Mouse (Mus musculus): ENCODE measurements around the gene Calm1. TPM values are rescaled to one million over a fixed set of nuclear protein-coding genes. Genes with fewer than 3 reads are reported as not detected.
A peak's percentile ranks its signal among the peaks of the same experiment; 100 is the strongest.

Calm1 gene
- 2,576 and 2,612 TPM in 2 replicates for polyA plus RNA-seq (2015; fragmentation: Nextera tagmentation; extraction: Ambion mirVana)

DNA sequence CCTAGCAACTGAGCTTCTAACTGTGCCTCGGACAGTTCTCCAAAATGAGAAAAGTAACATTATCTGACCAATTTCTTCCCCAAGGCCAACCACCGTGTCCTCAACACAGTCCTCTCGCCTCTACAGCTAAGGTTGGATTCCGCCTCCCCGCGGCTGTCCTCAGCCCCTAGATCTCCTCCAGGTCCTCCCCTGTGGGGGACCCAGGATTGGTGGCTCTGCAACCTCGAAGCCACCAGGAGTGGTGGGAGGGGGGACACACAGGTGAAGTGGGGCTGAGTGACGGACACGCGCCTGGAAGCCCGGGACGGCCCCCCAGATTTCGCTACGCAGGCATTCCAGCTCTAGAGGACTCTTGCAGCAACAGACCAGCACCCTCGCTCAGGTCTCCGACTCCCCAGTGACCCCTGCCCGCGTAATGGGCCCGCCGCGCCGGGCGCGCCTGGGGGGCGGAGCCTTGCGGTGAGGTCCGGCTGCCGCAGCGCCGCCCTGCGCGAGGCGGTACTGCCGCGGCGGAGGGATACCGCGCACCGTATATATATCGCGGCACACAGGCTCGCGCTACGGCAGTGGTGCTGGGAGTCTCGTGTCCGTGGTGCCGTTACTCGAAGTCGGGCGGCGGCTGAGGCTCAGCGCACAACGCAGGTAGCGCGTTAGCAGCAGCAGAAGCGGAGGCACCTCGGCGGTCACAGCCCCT lies at the start of gene Calm1:
Calm1 (plus strand) TSS at position 469 of the 694 bp plus-strand sequence.
- Histone ChIP-seq H3K9ac (ENCODE audit: low read depth, low read length) (peak within 1 kb of the TSS; percentile 96), H3K9me3 (ENCODE audit: control insufficient read depth, low read length) (no peaks in the 10 kb centered on the region), H3K36me3 (ENCODE audit: control insufficient read depth, insufficient read depth, low read length) (peaks cover 14% of the 10 kb centered on the region; the same call in 1 of the 2 replicates), H3K27me3 (replicated peaks; ENCODE audit: control insufficient read depth, insufficient read depth, low read length) (no peaks in the 10 kb centered on the region), H3K4me2 (ENCODE audit: low read depth, low read length) (peak within 1 kb of the TSS; percentile 94), H3K27ac (ENCODE audit: low read length) (peak within 1 kb of the TSS; percentile 93), H3K4me3 (ENCODE audit: low read length) (peak within 1 kb of the TSS; percentile 98), H3K4me1 (ENCODE audit: control insufficient read depth, insufficient read depth, low read length) (peaks cover 11% of the 10 kb centered on the region)
- 1% methylated on average over 55 of the region's 58 CpGs for WGBS
- ATAC-seq: peak; percentile 81

DNA sequence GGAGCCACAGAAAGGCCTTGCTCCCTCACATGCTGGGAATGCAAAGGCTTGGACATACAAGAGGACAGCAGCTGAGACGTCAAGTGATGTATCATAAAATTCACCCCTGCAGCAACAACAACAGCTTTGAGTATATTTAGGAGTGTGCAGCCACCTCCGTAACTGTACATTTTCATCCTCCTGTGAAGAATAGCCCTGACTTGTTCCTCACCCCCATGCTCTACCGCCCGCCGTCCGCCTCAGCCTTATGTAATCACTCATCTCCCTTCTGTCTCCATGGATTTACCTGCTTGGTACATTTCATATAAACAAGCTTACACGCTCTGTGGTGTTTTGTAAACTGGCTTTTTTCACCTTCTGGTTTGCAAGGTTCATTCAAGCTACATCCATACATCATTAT lies 46.8 kb upstream of the Calm1 start:
- no peaks in the 10 kb centered on the region for H3K9me3 ChIP-seq (ENCODE audit: control insufficient read depth, low read length)
- ATAC-seq: no peak
- no peaks in the 10 kb centered on the region for H3K4me1 ChIP-seq (ENCODE audit: control insufficient read depth, insufficient read depth, low read length)
- 90% methylated on average over 7 of the region's 7 CpGs for WGBS
- H3K36me3 ChIP-seq (ENCODE audit: control insufficient read depth, insufficient read depth, low read length): 0 out of 2 replicates have a peak, but pooled peaks cover 7% of the 10 kb centered on the region
- no peak overlapping the region for H3K9ac ChIP-seq (ENCODE audit: low read depth, low read length)
- no peak overlapping the region for H3K27ac ChIP-seq (ENCODE audit: low read length)
- no peak overlapping the region for H3K4me2 ChIP-seq (ENCODE audit: low read depth, low read length)
- no peak overlapping the region for H3K4me3 ChIP-seq (ENCODE audit: low read length)
- no peaks in the 10 kb centered on the region for H3K27me3 ChIP-seq (replicated peaks; ENCODE audit: control insufficient read depth, insufficient read depth, low read length)

GRCm38 (mm10) chr12:100159261-100159975 lies 39.8 kb upstream of the Calm1 start, which contains the start of gene Nrde2:
Nrde2 (minus strand) TSS chr12:100159653.
- Histone ChIP-seq H3K27ac (ENCODE audit: low read length) (peak within 1 kb of the TSS; percentile 4; the same call in 1 of the 2 replicates), H3K9me3 (ENCODE audit: control insufficient read depth, low read length) (no peaks in the 10 kb centered on the region), H3K27me3 (replicated peaks; ENCODE audit: control insufficient read depth, insufficient read depth, low read length) (no peaks in the 10 kb centered on the region), H3K9ac (ENCODE audit: low read depth, low read length) (peak within 1 kb of the TSS; percentile 63), H3K4me2 (ENCODE audit: low read depth, low read length) (peak within 1 kb of the TSS; percentile 59), H3K4me3 (ENCODE audit: low read length) (peak within 1 kb of the TSS; percentile 56), H3K36me3 (ENCODE audit: control insufficient read depth, insufficient read depth, low read length) (no peaks in the 10 kb centered on the region), H3K4me1 (ENCODE audit: control insufficient read depth, insufficient read depth, low read length) (0 out of 2 replicates have a peak, but pooled peaks cover 3% of the 10 kb centered on the region)
- WGBS: under 1% methylated on average over 26 of the region's 26 CpGs
- peak; percentile 100 for ATAC-seq

DNA sequence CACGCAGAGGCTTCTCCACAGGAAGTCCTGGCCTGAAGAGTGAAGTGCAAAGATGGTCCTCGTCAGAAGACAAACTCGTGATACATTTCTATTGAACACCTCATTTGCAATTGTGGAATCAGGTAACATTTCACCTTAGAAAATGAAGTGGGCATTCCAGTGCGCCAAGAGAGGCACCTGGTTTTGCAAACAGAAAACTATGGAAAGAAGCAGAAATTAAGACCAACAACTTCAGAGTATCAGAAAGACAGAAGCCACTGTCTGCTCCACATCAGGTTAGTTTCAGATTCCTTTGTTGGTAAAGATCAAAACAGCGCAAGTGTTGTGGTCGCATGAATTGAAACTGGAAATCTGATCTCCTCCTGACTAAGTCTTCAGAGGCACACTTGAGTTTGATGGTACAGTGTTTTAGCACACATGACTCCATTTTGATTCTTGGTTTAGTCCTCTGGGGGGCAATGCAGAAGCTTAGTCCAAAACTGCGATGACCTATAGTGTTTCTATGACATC lies 34.2 kb upstream of the Calm1 start:
- no peaks in the 10 kb centered on the region for H3K36me3 ChIP-seq (ENCODE audit: control insufficient read depth, insufficient read depth, low read length)
- WGBS: 72% methylated on average over 7 of the region's 7 CpGs
- no peaks in the 10 kb centered on the region for H3K9me3 ChIP-seq (ENCODE audit: control insufficient read depth, low read length)

GRCm38 (mm10) chr12:100166177-100166576 lies 33.1 kb upstream of the Calm1 start:
- no peaks in the 10 kb centered on the region for H3K27me3 ChIP-seq (replicated peaks; ENCODE audit: control insufficient read depth, insufficient read depth, low read length)
- no peak overlapping the region for H3K4me3 ChIP-seq (ENCODE audit: low read length)
- H3K4me2 ChIP-seq (ENCODE audit: low read depth, low read length): no peak overlapping the region
- 24% methylated on average over 3 of the region's 3 CpGs for WGBS
- ATAC-seq: no peak
- peaks cover 4% of the 10 kb centered on the region; the same call in 1 of the 2 replicates for H3K4me1 ChIP-seq (ENCODE audit: control insufficient read depth, insufficient read depth, low read length)
- no peak overlapping the region for H3K27ac ChIP-seq (ENCODE audit: low read length)
- H3K9me3 ChIP-seq (ENCODE audit: control insufficient read depth, low read length): no peaks in the 10 kb centered on the region
- H3K9ac ChIP-seq (ENCODE audit: low read depth, low read length): no peak overlapping the region
- no peaks in the 10 kb centered on the region for H3K36me3 ChIP-seq (ENCODE audit: control insufficient read depth, insufficient read depth, low read length)

More for the DNA sequence above, 34.2 kb upstream of the Calm1 start:
- no peak overlapping the region for H3K27ac ChIP-seq (ENCODE audit: low read length)
- peaks cover 4% of the 10 kb centered on the region; the same call in 1 of the 2 replicates for H3K4me1 ChIP-seq (ENCODE audit: control insufficient read depth, insufficient read depth, low read length)
- H3K9ac ChIP-seq (ENCODE audit: low read depth, low read length): no peak overlapping the region
- no peak overlapping the region for H3K4me3 ChIP-seq (ENCODE audit: low read length)
- ATAC-seq: no peak
- H3K27me3 ChIP-seq (replicated peaks; ENCODE audit: control insufficient read depth, insufficient read depth, low read length): no peaks in the 10 kb centered on the region
- H3K4me2 ChIP-seq (ENCODE audit: low read depth, low read length): no peak overlapping the region

DNA sequence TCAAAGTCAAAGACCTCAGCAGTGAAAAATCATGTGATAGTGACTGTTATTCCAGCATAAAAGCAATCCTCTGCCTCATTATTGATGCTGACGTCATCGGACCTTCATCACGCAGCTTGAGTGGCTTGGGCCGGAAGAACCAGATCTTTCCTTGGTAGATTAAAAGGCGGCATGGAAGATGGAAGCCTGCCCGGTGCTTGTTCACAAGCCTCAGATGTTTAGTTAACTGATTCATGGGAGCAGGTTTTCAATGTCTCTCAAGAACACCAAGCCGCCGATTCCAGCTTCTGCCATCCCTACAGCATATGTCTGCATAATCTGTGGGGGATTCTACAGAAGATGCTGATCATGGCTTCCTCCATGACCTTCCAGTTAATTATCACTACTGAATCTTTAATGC lies 32.3 kb upstream of the Calm1 start:
- WGBS: 85% methylated on average over 8 of the region's 8 CpGs

DNA sequence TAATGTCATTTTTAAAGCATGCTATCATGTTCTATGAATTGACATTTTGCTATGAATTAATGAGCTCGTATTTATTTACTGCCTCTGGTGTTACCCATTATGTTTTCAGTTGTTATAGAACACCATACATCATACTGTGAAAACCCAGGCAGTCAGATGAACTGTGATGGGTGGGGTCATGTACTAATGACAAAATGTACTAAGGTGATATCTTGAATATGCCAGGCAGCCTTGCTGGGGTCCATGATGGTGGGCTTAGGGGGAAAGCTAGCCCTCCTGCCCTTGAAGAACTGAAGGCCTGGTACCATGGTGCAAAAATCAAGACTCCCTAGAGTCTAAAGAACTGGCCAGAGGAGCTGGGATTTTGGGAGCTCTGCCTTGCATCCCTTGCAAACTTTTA lies 31.7 kb upstream of the Calm1 start:
- no peak for ATAC-seq
- no peak overlapping the region for H3K27ac ChIP-seq (ENCODE audit: low read length)

More for the DNA sequence above, 32.3 kb upstream of the Calm1 start:
- H3K4me3 ChIP-seq (ENCODE audit: low read length): no peak overlapping the region
- H3K4me2 ChIP-seq (ENCODE audit: low read depth, low read length): no peak overlapping the region
- H3K27me3 ChIP-seq (replicated peaks; ENCODE audit: control insufficient read depth, insufficient read depth, low read length): no peaks in the 10 kb centered on the region
- no peak overlapping the region for H3K9ac ChIP-seq (ENCODE audit: low read depth, low read length)
- H3K4me1 ChIP-seq (ENCODE audit: control insufficient read depth, insufficient read depth, low read length): peaks cover 4% of the 10 kb centered on the region; the same call in 1 of the 2 replicates
- no peak overlapping the region for H3K27ac ChIP-seq (ENCODE audit: low read length)
- no peaks in the 10 kb centered on the region for H3K9me3 ChIP-seq (ENCODE audit: control insufficient read depth, low read length)
- no peak for ATAC-seq
- H3K36me3 ChIP-seq (ENCODE audit: control insufficient read depth, insufficient read depth, low read length): no peaks in the 10 kb centered on the region

DNA sequence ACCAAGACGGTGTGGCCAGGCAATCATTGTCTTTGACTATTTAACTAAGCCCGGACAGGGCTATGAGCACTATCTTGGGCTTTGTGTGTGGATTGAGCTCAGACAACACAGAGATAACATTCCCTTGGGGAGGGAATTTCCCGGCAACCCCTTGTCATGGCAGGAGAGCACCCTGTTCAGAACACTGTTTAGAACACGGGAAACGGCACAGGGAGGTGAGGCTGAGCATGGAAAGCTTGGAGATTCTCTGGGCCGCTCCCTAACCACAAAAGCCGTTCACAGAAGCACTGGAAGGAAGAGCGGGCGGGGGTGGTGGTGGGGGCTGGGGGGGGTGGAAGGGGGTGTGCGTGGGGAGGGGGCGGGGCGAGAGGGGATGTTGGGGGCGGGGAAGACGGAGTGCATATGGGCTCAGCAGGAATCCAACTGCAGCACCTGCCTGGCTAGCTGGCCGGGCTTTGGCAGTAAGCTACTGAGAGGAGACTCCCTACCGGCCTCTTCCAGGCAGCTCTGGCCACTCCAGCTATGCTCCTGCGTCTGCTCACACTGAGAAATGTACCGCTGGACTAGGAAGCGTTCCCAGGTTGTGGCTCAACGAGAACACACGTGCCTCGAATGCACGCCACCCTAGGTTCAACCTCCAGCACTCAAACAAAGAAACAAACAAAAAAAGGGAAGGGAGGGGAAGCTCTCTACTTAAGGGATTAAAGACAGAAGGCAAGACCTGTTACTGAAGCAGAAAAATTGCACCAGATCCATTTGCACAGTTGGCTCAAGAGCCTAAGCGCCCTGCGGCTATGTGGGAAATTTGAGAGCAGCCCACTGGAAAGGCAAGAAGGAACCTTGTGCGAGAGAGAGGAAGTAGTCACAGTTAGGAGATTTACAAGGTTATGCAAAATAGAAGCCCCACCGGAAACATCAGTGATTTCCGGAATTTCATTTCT lies 31.0 kb upstream of the Calm1 start:
- H3K27me3 ChIP-seq (replicated peaks; ENCODE audit: control insufficient read depth, insufficient read depth, low read length): no peaks in the 10 kb centered on the region
- peak overlapping the region; percentile 61 for H3K9ac ChIP-seq (ENCODE audit: low read depth, low read length)
- H3K4me2 ChIP-seq (ENCODE audit: low read depth, low read length): peak overlapping the region; percentile 67
- ATAC-seq: peak; percentile 78
- no peaks in the 10 kb centered on the region for H3K36me3 ChIP-seq (ENCODE audit: control insufficient read depth, insufficient read depth, low read length)
- peak overlapping the region; percentile 28 for H3K4me3 ChIP-seq (ENCODE audit: low read length)
- no peaks in the 10 kb centered on the region for H3K9me3 ChIP-seq (ENCODE audit: control insufficient read depth, low read length)
- H3K27ac ChIP-seq (ENCODE audit: low read length): peak overlapping the region; percentile 10; the same call in 1 of the 2 replicates
- WGBS: 14% methylated on average over 24 of the region's 28 CpGs
- peaks cover 4% of the 10 kb centered on the region; the same call in 1 of the 2 replicates for H3K4me1 ChIP-seq (ENCODE audit: control insufficient read depth, insufficient read depth, low read length)

More for the DNA sequence above, 31.7 kb upstream of the Calm1 start:
- H3K9me3 ChIP-seq (ENCODE audit: control insufficient read depth, low read length): no peaks in the 10 kb centered on the region
- H3K27me3 ChIP-seq (replicated peaks; ENCODE audit: control insufficient read depth, insufficient read depth, low read length): no peaks in the 10 kb centered on the region
- H3K4me1 ChIP-seq (ENCODE audit: control insufficient read depth, insufficient read depth, low read length): peaks cover 4% of the 10 kb centered on the region; the same call in 1 of the 2 replicates
- no peak overlapping the region for H3K4me3 ChIP-seq (ENCODE audit: low read length)
- H3K9ac ChIP-seq (ENCODE audit: low read depth, low read length): no peak overlapping the region
- H3K4me2 ChIP-seq (ENCODE audit: low read depth, low read length): no peak overlapping the region
- 84% methylated on average over 1 of the region's 1 CpGs for WGBS
- no peaks in the 10 kb centered on the region for H3K36me3 ChIP-seq (ENCODE audit: control insufficient read depth, insufficient read depth, low read length)
